Mouse (Mus musculus): ENCODE data around the gene Psmb11. TPM values are rescaled to one million over a fixed set of nuclear protein-coding genes. Genes with fewer than 3 reads are reported as not detected.

Gene Psmb11
- polyA plus RNA-seq, 1 experiment: 92.4 TPM

GRCm38 (mm10) chr14:54642224-54642944, 21.2 kb downstream of the Psmb11 start:
- Histone ChIP-seq H3K27ac (ENCODE audit: control insufficient read depth, insufficient read depth, low read length) (no peak overlapping the region), H3K4me3 (ENCODE audit: control insufficient read depth, insufficient read depth, low read length) (no peak overlapping the region), H3K27me3 (ENCODE audit: control insufficient read depth, insufficient read depth, low read length) (no peaks in the 10 kb centered on the region; the same call in 1 of the 2 replicates), H3K4me1 (replicated peaks; ENCODE audit: control insufficient read depth, insufficient read depth, low read length) (peaks cover 23% of the 10 kb centered on the region), H3K36me3 (ENCODE audit: control insufficient read depth, insufficient read depth, low read length) (peaks cover 52% of the 10 kb centered on the region)
- WGBS: 95% methylated on average over 25 of the region's 25 CpGs
- no peak for DNase-seq
- TF ChIP-seq CTCF (IDR thresholded peaks at IDR 0.05; ENCODE audit: borderline replicate concordance, control insufficient read depth, extremely low read depth, insufficient read depth, low read length, poor library complexity) (no peak), POLR2A (IDR thresholded peaks at IDR 0.05; ENCODE audit: control insufficient read depth, extremely low read depth, insufficient read depth, low read length, poor library complexity) (no peak)

GRCm38 (mm10) chr14:54643011-54643410, 21.8 kb downstream of the Psmb11 start:
- H3K27ac ChIP-seq (ENCODE audit: control insufficient read depth, insufficient read depth, low read length): no peak overlapping the region
- 91% methylated on average over 2 of the region's 2 CpGs for WGBS
- no peak overlapping the region for H3K4me3 ChIP-seq (ENCODE audit: control insufficient read depth, insufficient read depth, low read length)
- no peak for TF ChIP-seq CTCF (IDR thresholded peaks at IDR 0.05; ENCODE audit: borderline replicate concordance, control insufficient read depth, extremely low read depth, insufficient read depth, low read length, poor library complexity)
- TF ChIP-seq POLR2A (IDR thresholded peaks at IDR 0.05; ENCODE audit: control insufficient read depth, extremely low read depth, insufficient read depth, low read length, poor library complexity): no peak
- DNase-seq: no peak
- H3K4me1 ChIP-seq (replicated peaks; ENCODE audit: control insufficient read depth, insufficient read depth, low read length): peaks cover 23% of the 10 kb centered on the region
- peaks cover 56% of the 10 kb centered on the region for H3K36me3 ChIP-seq (ENCODE audit: control insufficient read depth, insufficient read depth, low read length)
- no peaks in the 10 kb centered on the region; the same call in 1 of the 2 replicates for H3K27me3 ChIP-seq (ENCODE audit: control insufficient read depth, insufficient read depth, low read length)

GRCm38 (mm10) chr14:54644294-54644693, 23.1 kb downstream of the Psmb11 start:
- TF ChIP-seq CTCF (IDR thresholded peaks at IDR 0.05; ENCODE audit: borderline replicate concordance, control insufficient read depth, extremely low read depth, insufficient read depth, low read length, poor library complexity) (no peak), POLR2A (IDR thresholded peaks at IDR 0.05; ENCODE audit: control insufficient read depth, extremely low read depth, insufficient read depth, low read length, poor library complexity) (no peak)
- Histone ChIP-seq H3K27me3 (ENCODE audit: control insufficient read depth, insufficient read depth, low read length) (no peaks in the 10 kb centered on the region; the same call in 1 of the 2 replicates), H3K36me3 (ENCODE audit: control insufficient read depth, insufficient read depth, low read length) (peaks cover 62% of the 10 kb centered on the region), H3K27ac (ENCODE audit: control insufficient read depth, insufficient read depth, low read length) (no peak overlapping the region), H3K4me3 (ENCODE audit: control insufficient read depth, insufficient read depth, low read length) (no peak overlapping the region), H3K4me1 (replicated peaks; ENCODE audit: control insufficient read depth, insufficient read depth, low read length) (peaks cover 16% of the 10 kb centered on the region)
- whole genome bisulfite sequencing: 96% methylated on average over 9 of the region's 9 CpGs
- DNase-seq: no peak

- peaks cover 77% of the 10 kb centered on the region for H3K36me3 ChIP-seq (ENCODE audit: control insufficient read depth, insufficient read depth, low read length)
- WGBS: 97% methylated on average over 17 of the region's 17 CpGs
- TF ChIP-seq POLR2A (IDR thresholded peaks at IDR 0.05; ENCODE audit: control insufficient read depth, extremely low read depth, insufficient read depth, low read length, poor library complexity) (no peak), CTCF (IDR thresholded peaks at IDR 0.05; ENCODE audit: borderline replicate concordance, control insufficient read depth, extremely low read depth, insufficient read depth, low read length, poor library complexity) (no peak)
- DNase-seq: no peak
- peaks cover under 1% of the 10 kb centered on the region; the same call in 1 of the 2 replicates for H3K4me1 ChIP-seq (replicated peaks; ENCODE audit: control insufficient read depth, insufficient read depth, low read length)
- H3K4me3 ChIP-seq (ENCODE audit: control insufficient read depth, insufficient read depth, low read length): no peak overlapping the region
- no peaks in the 10 kb centered on the region; the same call in 1 of the 2 replicates for H3K27me3 ChIP-seq (ENCODE audit: control insufficient read depth, insufficient read depth, low read length)
- no peak overlapping the region for H3K27ac ChIP-seq (ENCODE audit: control insufficient read depth, insufficient read depth, low read length)
These were observed 25.2 kb downstream of the Psmb11 start for GRCm38 (mm10) chr14:54646455-54646854.

- peaks cover 77% of the 10 kb centered on the region for H3K36me3 ChIP-seq (ENCODE audit: control insufficient read depth, insufficient read depth, low read length)
- H3K27me3 ChIP-seq (ENCODE audit: control insufficient read depth, insufficient read depth, low read length): no peaks in the 10 kb centered on the region; the same call in 1 of the 2 replicates
- peaks cover 2% of the 10 kb centered on the region; the same call in 1 of the 2 replicates for H3K4me1 ChIP-seq (replicated peaks; ENCODE audit: control insufficient read depth, insufficient read depth, low read length)
- no peak for TF ChIP-seq POLR2A (IDR thresholded peaks at IDR 0.05; ENCODE audit: control insufficient read depth, extremely low read depth, insufficient read depth, low read length, poor library complexity)
- no peak for TF ChIP-seq CTCF (IDR thresholded peaks at IDR 0.05; ENCODE audit: borderline replicate concordance, control insufficient read depth, extremely low read depth, insufficient read depth, low read length, poor library complexity)
- WGBS: 96% methylated on average over 8 of the region's 8 CpGs
- H3K4me3 ChIP-seq (ENCODE audit: control insufficient read depth, insufficient read depth, low read length): no peak overlapping the region
- no peak for DNase-seq
- no peak overlapping the region for H3K27ac ChIP-seq (ENCODE audit: control insufficient read depth, insufficient read depth, low read length)
These were observed 25.8 kb downstream of the Psmb11 start for GRCm38 (mm10) chr14:54646898-54647636.

- WGBS: over 99% methylated on average over 4 of the region's 4 CpGs
- Histone ChIP-seq H3K4me3 (ENCODE audit: control insufficient read depth, insufficient read depth, low read length) (no peak overlapping the region), H3K4me1 (replicated peaks; ENCODE audit: control insufficient read depth, insufficient read depth, low read length) (peaks cover 6% of the 10 kb centered on the region), H3K27ac (ENCODE audit: control insufficient read depth, insufficient read depth, low read length) (no peak overlapping the region), H3K27me3 (ENCODE audit: control insufficient read depth, insufficient read depth, low read length) (no peaks in the 10 kb centered on the region; the same call in 1 of the 2 replicates), H3K36me3 (ENCODE audit: control insufficient read depth, insufficient read depth, low read length) (peaks cover 69% of the 10 kb centered on the region)
- TF ChIP-seq CTCF (IDR thresholded peaks at IDR 0.05; ENCODE audit: borderline replicate concordance, control insufficient read depth, extremely low read depth, insufficient read depth, low read length, poor library complexity) (no peak), POLR2A (IDR thresholded peaks at IDR 0.05; ENCODE audit: control insufficient read depth, extremely low read depth, insufficient read depth, low read length, poor library complexity) (no peak)
- DNase-seq: no peak
These were observed 26.7 kb downstream of the Psmb11 start for GRCm38 (mm10) chr14:54647900-54648299.
